In the genomic region with DNA sequence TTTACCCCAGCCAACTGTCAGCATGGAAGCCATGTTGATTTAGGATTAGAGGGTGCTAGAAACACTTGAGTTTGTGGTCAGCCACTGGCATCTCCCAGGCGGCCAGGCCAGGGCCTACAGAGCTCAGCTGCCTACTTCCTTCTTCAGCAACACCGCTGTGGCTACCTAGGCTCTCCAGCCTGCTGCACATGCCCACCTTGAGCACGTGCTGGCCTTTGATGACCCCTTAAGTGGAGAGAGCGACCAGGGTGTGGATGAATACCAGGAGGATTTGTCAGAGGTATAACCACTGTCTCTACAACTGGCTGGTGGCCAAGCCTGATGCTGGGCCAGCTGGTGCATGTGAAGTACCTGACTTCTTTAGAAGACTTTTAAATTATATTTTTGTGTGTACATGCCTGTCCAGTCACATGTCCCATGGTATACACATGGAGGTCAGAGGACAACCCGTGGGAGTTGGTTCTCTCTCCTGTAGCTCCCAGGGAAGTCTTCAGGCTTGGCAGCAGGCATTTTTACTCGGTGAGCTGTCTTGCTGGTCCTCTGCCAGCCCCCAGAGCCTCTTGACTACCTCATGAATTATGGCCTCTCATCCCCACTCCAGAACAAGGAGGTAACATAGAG, we compare ENCODE assay signal across 20 mouse cellular contexts. TPM values are rescaled to one million over a fixed set of nuclear protein-coding genes. Genes with fewer than 3 reads are reported as not detected.
DNase-seq lines count a peak whose midpoint lies in the region; ATAC-seq and TF ChIP-seq lines count a peak whose summit lies in the region.
"Had no signal": no experiment of that assay in that cellular context is flagged by ENCODE, and none has a peak within 500 bp of the region (broad histone marks: within the 10 kb centered on the region; RNA-seq: fewer than 3 reads in every experiment).

No protein-coding gene starts in this region.

- TF ChIP-seq CTCF in embryonic fibroblast, embryonic 13.5 days (IDR thresholded peaks at IDR 0.05; ENCODE audit: borderline replicate concordance, insufficient read depth, low read length): no peak

- no peak for TF ChIP-seq POLR2A in embryonic fibroblast, embryonic 13.5 days (IDR thresholded peaks at IDR 0.05; ENCODE audit: low read depth, low read length)

- no peaks in the 10 kb centered on the region for H3K9me3 ChIP-seq in kidney, embryonic 16.5 days (ENCODE audit: low read length)
- H3K9me3 ChIP-seq: embryonic facial prominence, embryonic 15.5 days; heart, embryonic 13.5 days; hindbrain, embryonic 13.5 days; liver, embryonic 15.5 days had no signal

- ATAC-seq in kidney, embryonic 16.5 days (ENCODE audit: low FRiP score, low TSS enrichment): no peak
- ATAC-seq: activated CD4-positive, CD25-positive, alpha-beta regulatory T cell, adult 4 months; forebrain, postnatal 0 days had no signal

- H3K27me3 ChIP-seq in kidney, embryonic 16.5 days (ENCODE audit: insufficient read depth, low read length): no peaks in the 10 kb centered on the region
- H3K27me3 ChIP-seq: embryonic facial prominence, embryonic 15.5 days; heart, embryonic 13.5 days; hindbrain, embryonic 13.5 days; liver, embryonic 15.5 days had no signal

- no peak overlapping the region for H3K9ac ChIP-seq in kidney, embryonic 16.5 days (replicated peaks; ENCODE audit: low read length)
- H3K9ac ChIP-seq: embryonic facial prominence, embryonic 15.5 days; forebrain, postnatal 0 days; heart, embryonic 13.5 days; hindbrain, embryonic 13.5 days; liver, embryonic 15.5 days had no signal

- H3K4me1 ChIP-seq in kidney, embryonic 16.5 days (ENCODE audit: insufficient read depth, low read length): no peaks in the 10 kb centered on the region
- peaks cover 10% of the 10 kb centered on the region for H3K4me1 ChIP-seq in embryonic fibroblast, embryonic 13.5 days (ENCODE audit: control insufficient read depth, insufficient read depth, low read length)
- H3K4me1 ChIP-seq: embryonic facial prominence, embryonic 15.5 days; heart, embryonic 13.5 days; hindbrain, embryonic 13.5 days had no signal

- peaks cover 50% of the 10 kb centered on the region for H3K36me3 ChIP-seq in kidney, embryonic 16.5 days (ENCODE audit: insufficient read depth, low read length)

- H3K4me2 ChIP-seq in kidney, embryonic 16.5 days (replicated peaks; ENCODE audit: low read depth, low read length): no peak overlapping the region
- H3K4me2 ChIP-seq: embryonic facial prominence, embryonic 15.5 days; heart, embryonic 13.5 days; hindbrain, embryonic 13.5 days; liver, embryonic 15.5 days; midbrain, embryonic 11.5 days had no signal

- H3K4me3 ChIP-seq in kidney, embryonic 16.5 days (ENCODE audit: low read length): no peak overlapping the region
- H3K4me3 ChIP-seq in embryonic fibroblast, embryonic 13.5 days (ENCODE audit: insufficient read depth, low read length): no peak overlapping the region
- H3K4me3 ChIP-seq: embryonic facial prominence, embryonic 15.5 days; heart, embryonic 13.5 days; hindbrain, embryonic 13.5 days; liver, embryonic 15.5 days had no signal

- no peak overlapping the region for H3K27ac ChIP-seq in kidney, embryonic 16.5 days (ENCODE audit: low read length)
- H3K27ac ChIP-seq in embryonic fibroblast, embryonic 13.5 days (ENCODE audit: insufficient read depth, low read length): peak overlapping the region; percentile 41
- H3K27ac ChIP-seq: embryonic facial prominence, embryonic 15.5 days; heart, embryonic 13.5 days; hindbrain, embryonic 13.5 days; liver, embryonic 15.5 days had no signal

- WGBS in kidney, embryonic 16.5 days: 71% methylated on average over 6 of the region's 6 CpGs

- peak; percentile 38 for DNase-seq in kidney, adult 11 months
- DNase-seq in MN1 (ENCODE audit: low spot score): peak; percentile 66
- DNase-seq in lung, postnatal 4 days: peak; percentile 68 to 82
- no peak for DNase-seq in c-Kit-positive CD71-positive TER-119-positive erythroid progenitor cells, embryonic 14.5 days (ENCODE audit: low spot score)
- DNase-seq in layer of hippocampus, adult 8-10 months (ENCODE audit: low spot score in 2 of 2): no peak
- DNase-seq in cerebellum, adult 11 months: no peak
- DNase-seq: forebrain, postnatal 0 days; gastrocnemius, postnatal 14 days; kidney, adult 8-10 months; thymus, postnatal 14 days had no signal

RNA-seq across cellular contexts. Expression of a gene that starts 11.3 kb away (rescaled TPM):
- polyA plus RNA-seq in kidney, embryonic 16.5 days (2015; fragmentation: Nextera tagmentation; extraction: Ambion mirVana): 38.6 and 39.0 TPM in 2 replicates
- polyA plus RNA-seq in embryonic fibroblast, embryonic 13.5 days (2011; ENCODE audit: insufficient read length, low read depth, missing spikeins): 17.5 and 18.6 TPM in 2 replicates
- 10 to 100 TPM; 24.6 to 28.3 (median 26.9) TPM for total RNA-seq in layer of hippocampus, adult 8-10 months (2022)

RNA-seq across cellular contexts. Expression of a gene that starts 11.4 kb away (rescaled TPM):
- polyA plus RNA-seq in kidney, embryonic 16.5 days (2015; fragmentation: Nextera tagmentation; extraction: Ambion mirVana): 84.4 and 107 TPM in 2 replicates
- 123 and 179 TPM in 2 replicates for polyA plus RNA-seq in embryonic fibroblast, embryonic 13.5 days (2011; ENCODE audit: insufficient read length, low read depth, missing spikeins)
- 10 to 100 TPM in 2 of 4 experiments, 1 to 10 TPM in 2; 7.0 to 23.0 (median 12.5) TPM for total RNA-seq in layer of hippocampus, adult 8-10 months (2022)

RNA-seq across cellular contexts. Expression of a gene that starts 20.1 kb away (rescaled TPM):
- 38.9 and 40.8 TPM in 2 replicates for polyA plus RNA-seq in kidney, embryonic 16.5 days (2015; fragmentation: Nextera tagmentation; extraction: Ambion mirVana)
- 26.1 and 34.6 TPM in 2 replicates for polyA plus RNA-seq in embryonic fibroblast, embryonic 13.5 days (2011; ENCODE audit: insufficient read length, low read depth, missing spikeins)
- 10 to 100 TPM in 3 of 4 experiments, 1 to 10 TPM in 1; 9.5 to 13.3 (median 11.7) TPM for total RNA-seq in layer of hippocampus, adult 8-10 months (2022)

RNA-seq across cellular contexts. Expression of a gene that starts 48.2 kb away (rescaled TPM):
- polyA plus RNA-seq in kidney, embryonic 16.5 days (2015; fragmentation: Nextera tagmentation; extraction: Ambion mirVana): 11.7 and 11.9 TPM in 2 replicates
- not detected in 2 replicates for polyA plus RNA-seq in embryonic fibroblast, embryonic 13.5 days (2011; ENCODE audit: insufficient read length, low read depth, missing spikeins)
- total RNA-seq in layer of hippocampus, adult 8-10 months (2022): under 1 TPM in 3 of 4 experiments, not detected in 1; 0.40 to 0.66 (median 0.47) TPM
- total RNA-seq: common myeloid progenitor, adult 5-6 weeks; forebrain, postnatal 0 days; left cerebral cortex, postnatal 25 days had no signal

Comparison
In these comparisons a context has a peak if more than half of its experiments do, and no peak if none do; other contexts are left out.
1. DNase-seq: peak in kidney, adult 11 months (single experiment), MN1 (single experiment) and lung, postnatal 4 days (2 of 2); none in c-Kit-positive CD71-positive TER-119-positive erythroid progenitor cells, embryonic 14.5 days (single experiment), layer of hippocampus, adult 8-10 months (0 of 2) and cerebellum, adult 11 months (single experiment).